Mouse (Mus musculus) gastrocnemius, postnatal 10 days (tissue): ENCODE measurements around the gene Casq2. TPM values are rescaled to one million over a fixed set of nuclear protein-coding genes. Genes with fewer than 3 reads are reported as not detected.

Source experiments
- DNase-seq: peaks from one replicate; pipeline ENCODE4 v3.0.0; 2021; ENCODE audit warnings: mixed read lengths
- total RNA-seq, 2 experiments: library from RNA; stranded (reverse); gene quantifications; 2 replicates each; pipeline ENCODE4 v1.2.3; 2021

Gene Casq2
- total RNA-seq, 2 experiments from 2014 or later = 270 to 288 TPM

GRCm38 (mm10) chr3:102194291-102195051 is 108.3 kb downstream of the Casq2 start:
- DNase-seq = no peak

DNA sequence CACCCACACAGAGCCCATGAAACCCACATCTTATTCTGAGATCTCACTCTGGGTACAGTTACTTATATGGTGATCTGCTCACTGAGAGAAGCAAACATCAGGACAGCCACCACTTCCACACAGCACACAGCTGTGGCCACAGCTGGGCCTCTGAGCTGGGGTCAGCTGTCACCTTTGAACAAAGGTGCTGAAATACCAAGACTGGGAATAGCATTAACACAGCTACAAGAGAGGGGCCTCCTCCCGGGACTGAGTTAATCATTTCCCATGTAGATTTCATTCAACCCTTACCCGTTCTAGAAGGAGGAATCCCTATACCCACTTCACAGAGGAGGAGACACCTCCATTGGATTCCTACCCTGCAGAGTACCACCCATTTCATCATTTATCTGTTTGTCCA is 109.5 kb downstream of the Casq2 start:
- no peak for DNase-seq

Other genes starting within 250 kb of the Casq2 start
- gene Mab21l3, start 237.5 kb upstream of the Casq2 start, total RNA-seq = under 1 TPM in 1 of 2 experiments, not detected in 1; 0.09 TPM
- 1 to 10 TPM; 1.9 to 3.5 TPM for gene Slc22a15, start 162.0 kb upstream of the Casq2 start, total RNA-seq
- not detected for gene Nhlh2, start 76.3 kb upstream of the Casq2 start, total RNA-seq
- 10 to 100 TPM; 11.8 to 12.4 TPM for gene Vangl1, start 118.3 kb downstream of the Casq2 start, total RNA-seq